Mouse (Mus musculus) adrenal gland, adult 8-10 months (tissue): ENCODE data around the gene Sema4b. TPM values are rescaled to one million over a fixed set of nuclear protein-coding genes. Genes with fewer than 3 reads are reported as not detected.

Experiments
- DNase-seq: peaks from one replicate; pipeline ENCODE4 v3.0.0; 2022
- total RNA-seq, 4 experiments: library from RNA; stranded (reverse); gene quantifications; 2 replicates each; pipeline ENCODE4 v1.2.4; 2022

Sema4b gene
- total RNA-seq, 4 experiments from 2014 or later, result 58.6 to 86.9 (median 67.8) TPM

- no peak for DNase-seq
Measured at GRCm38 (mm10) chr7:80198863-80199262, 12.2 kb downstream of the Sema4b start.

- DNase-seq, result no peak
Measured at GRCm38 (mm10) chr7:80199286-80199685, 12.6 kb downstream of the Sema4b start.

DNA sequence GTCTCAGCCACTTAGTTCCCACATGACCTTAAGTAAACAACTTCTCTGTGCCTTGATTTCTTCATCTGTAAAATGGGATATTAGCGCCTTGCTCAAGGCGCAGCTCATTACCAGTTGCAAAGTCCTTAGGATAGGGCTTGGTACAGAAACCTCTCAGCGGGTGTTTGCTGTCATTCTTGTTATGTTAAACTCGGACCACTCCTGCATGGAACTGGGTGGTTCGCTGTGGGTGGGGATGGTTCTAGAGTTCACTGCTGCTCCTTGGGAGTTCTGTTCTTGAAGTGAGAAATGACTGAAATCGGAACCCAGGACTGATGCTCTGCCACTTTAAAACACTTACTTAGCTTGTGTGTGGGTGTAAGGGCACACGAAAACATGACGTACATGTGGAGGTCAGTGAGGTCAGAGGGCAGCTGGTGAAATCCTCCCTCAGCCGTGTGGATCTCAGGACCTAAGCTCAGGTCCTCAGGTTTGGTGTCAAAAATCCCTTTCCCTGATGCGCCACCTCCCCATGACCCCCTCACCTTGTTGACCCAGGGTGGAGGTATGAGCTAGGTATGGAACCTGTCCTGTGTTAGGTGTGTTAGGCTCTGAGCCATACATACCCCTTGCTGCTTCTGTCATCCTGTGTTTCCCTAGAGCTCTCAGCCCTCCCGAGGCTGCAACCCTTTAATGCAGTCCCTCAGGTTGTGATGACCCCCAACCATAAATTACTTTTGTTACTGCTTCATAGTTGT is 13.4 kb downstream of the Sema4b start:
- DNase-seq, result no peak

DNA sequence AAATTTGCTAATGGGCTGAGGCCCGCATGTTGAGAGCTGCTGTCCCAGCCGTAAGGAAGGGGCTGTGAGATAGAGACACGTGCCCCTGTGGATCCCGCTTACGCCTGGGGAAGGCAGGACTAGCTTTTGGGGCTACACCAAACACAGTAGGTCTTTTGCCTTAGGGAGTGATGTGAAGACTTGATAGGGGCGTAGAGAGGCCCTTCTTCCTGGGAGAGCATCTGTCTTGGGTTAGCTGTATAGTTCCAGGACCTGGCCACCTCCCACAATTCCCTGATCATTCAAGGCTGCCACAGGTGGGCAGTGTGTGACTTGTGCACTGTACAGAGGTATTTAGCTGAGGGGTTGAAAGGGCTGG is 13.9 kb downstream of the Sema4b start:
- no peak for DNase-seq

- DNase-seq, result no peak
Measured at GRCm38 (mm10) chr7:80200963-80201539, 14.4 kb downstream of the Sema4b start.

DNA sequence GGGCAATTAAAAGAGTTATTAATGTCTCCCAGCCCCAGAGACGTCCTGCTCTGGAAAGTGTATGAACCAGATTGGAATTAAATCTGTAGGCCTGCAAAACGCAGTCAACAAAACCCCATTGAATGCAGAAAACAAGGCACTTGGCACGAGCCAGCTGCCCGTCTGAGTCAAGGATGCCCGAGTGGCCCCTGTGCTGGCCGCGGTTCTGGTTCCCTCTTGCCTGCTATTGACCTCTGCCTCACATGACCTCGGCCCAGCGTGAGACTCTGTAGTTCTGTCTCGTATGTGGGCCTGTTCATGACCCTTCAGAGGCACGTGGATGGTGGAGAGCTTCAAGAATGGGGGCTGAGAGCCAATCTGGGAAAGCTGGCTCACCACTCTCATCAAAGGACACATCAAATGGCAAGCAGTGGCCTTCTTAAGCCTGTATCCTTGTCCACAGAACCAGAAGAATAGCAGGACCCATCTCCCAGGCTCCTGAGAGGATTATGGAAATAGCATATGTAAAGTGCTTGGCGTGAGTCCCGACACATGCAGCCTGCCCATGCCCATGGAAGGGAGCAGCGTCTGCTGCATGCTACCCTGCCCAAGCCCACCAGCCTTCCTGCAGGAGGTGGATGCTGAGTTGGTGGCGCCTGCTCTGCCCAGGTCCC is 15.4 kb downstream of the Sema4b start:
- DNase-seq, result peak; percentile 72

DNA sequence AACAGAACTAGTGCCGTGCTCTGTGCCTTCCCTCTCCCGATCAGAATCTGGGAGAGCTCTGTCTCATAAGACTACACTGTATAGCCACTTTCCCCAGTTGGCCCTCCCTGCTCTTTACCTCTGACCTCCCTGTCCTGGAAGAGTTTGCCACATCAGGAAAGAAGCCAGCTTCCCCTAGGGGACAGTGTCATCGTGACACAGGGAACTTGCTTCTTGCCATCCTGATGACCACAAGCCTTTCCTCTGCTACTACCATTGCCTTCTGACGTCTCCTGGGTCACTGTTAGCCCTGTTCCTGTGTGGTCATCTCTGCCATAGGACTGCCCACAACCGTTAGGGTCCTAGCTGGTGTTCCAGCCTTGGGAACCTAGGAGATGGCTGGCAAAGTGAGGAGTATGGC is 16.3 kb downstream of the Sema4b start:
- DNase-seq, result no peak

DNA sequence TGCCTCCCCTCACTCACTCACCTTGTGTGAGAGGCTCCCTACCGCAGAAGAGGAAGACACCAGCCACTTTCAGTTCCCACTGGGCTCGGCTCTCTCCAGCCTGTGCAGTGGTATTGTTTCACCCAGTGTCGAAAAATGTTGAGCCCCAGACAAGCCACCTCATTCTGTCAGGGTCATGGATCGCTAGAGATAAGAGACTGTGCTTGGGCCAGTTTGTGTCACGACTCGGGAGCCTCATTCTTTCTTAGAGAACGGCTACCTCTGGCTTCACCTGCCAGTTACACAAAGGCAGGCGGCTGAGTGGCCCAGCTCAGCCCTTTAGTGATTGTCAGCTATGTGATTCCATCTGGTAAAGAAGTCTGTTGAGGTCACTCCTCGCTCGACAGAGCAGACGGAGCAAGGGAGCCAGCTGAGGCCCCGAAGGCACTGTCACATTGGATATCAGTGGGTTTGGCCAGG is 17.0 kb downstream of the Sema4b start:
- no peak for DNase-seq

- DNase-seq, result no peak
Measured at GRCm38 (mm10) chr7:80204362-80204761, 17.7 kb downstream of the Sema4b start.

DNA sequence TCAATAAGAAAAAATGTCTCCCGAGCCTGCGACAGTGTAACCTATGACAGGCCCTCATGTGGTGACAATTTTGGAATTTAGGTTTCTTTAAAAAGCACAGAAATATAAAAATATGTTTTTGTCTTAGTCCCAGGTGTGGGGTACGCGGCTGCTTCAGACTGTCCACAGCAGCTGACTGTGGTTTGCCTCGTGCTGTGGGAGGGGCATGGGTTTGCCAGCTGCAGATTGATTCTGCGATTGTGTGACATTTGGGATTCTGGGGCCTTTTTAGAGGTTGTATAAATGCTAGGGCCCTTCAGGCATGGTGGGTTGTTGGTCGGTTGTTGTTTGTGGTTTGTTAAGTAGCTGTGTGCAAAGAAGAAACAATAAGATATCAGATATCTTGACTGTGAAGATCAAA is 18.3 kb downstream of the Sema4b start:
- no peak for DNase-seq

- no peak for DNase-seq
Measured at GRCm38 (mm10) chr7:80205705-80206589, 19.3 kb downstream of the Sema4b start.

GRCm38 (mm10) chr7:80207314-80207731 is 20.7 kb downstream of the Sema4b start:
- DNase-seq, result peak; percentile 76

DNA sequence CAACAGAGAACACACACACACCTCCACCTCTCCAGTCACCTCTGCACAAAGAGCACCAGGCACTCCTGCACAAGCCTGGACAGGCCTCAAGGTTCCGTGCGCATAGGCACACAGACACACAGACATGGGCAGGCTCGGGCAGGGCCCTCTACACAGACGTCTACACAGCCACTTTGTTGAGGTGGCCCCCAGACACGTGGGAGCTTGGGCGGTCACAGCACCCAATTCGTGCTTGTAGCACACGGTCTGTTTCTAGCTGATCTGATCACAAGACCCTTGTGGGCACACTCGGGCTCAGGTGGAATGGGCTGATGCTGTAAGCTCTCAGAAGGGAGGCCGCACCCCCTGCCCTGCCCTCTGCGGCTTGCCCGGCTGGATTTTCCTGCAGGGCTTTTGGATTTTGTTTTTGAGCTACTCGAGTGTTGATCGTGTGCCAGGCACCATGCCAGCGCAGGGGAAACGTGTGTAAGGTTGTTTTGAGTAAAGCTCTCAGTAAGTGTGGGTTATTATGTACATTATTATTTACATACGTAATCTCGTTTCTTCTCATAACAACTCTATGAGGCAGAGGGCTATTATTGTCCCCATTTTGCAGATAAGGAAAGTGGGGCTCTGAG is 21.5 kb downstream of the Sema4b start:
- no peak for DNase-seq

DNA sequence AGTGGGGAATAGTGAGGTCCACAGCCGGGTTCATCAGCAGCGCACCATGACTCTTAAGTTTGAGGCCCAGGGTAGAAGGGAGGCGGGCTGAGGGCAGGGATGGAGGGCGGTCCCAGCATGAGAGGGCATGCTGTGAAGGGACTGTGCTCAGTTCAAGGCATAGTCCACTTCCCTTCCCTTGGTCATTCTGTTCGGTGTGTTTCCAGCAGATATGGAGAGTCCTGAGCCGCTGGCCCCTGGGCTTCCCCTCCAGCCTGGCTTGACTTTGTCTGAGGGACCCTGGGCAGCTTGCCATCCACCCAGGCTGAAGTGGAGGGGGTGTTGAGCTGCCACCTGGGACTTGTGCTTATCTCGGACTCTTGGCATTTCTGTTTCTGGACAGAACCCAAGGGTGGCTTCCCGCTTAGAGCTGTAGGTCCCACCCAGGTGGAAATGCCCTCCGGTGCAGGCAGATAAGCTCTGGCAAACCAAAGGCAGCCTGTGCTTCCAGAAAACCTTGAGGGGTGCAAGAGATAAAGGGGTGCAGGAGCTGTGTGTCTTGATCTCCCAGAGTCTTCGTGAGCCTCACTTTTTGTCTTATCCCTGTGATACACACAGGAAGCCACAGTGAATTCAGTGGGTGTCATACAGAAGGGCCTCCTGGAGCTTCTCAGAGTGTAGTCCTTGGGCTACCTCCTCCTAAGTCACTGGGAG is 22.2 kb downstream of the Sema4b start:
- no peak for DNase-seq

DNA sequence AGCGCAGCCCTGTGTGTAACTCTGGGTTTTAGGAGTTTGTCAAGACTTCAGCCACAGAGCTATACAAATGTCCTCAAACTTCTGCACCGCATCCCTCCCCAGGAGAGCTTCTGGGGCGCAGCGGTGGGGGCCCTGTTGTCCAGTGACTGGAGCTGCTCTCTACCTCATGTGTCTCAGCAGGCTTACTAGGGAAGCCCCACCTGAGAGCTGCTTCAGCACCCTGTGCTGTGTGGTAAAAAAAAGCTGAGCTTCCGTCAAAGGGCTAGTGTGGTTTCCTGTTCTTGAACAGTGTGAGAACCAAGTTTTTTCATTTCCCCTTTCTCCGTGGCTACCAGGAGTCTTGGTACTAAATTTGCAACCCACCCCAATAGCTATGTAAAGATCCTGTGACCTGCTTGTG is 23.0 kb downstream of the Sema4b start:
- DNase-seq, result no peak

GRCm38 (mm10) chr7:80210982-80211381 is 24.3 kb downstream of the Sema4b start:
- no peak for DNase-seq

DNA sequence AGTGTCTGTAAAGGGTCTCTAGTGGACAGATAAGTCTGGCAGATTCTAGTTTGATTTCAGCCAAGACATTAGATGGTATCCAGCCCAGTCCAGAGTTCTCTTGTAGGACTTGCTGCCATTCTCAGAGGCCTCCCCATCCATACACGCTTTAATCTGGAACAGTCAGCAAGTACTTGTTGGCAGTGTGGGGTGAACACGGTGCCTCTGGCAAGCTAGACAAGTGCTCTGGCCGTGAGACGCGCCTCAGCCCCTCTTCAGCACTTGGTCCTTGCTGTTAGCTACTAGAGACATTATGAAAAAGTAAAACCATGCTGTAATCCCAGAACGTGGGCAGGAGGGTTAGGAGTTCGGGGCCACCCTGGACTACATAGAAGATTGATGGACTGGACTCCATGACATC is 27.0 kb downstream of the Sema4b start:
- DNase-seq, result no peak

DNA sequence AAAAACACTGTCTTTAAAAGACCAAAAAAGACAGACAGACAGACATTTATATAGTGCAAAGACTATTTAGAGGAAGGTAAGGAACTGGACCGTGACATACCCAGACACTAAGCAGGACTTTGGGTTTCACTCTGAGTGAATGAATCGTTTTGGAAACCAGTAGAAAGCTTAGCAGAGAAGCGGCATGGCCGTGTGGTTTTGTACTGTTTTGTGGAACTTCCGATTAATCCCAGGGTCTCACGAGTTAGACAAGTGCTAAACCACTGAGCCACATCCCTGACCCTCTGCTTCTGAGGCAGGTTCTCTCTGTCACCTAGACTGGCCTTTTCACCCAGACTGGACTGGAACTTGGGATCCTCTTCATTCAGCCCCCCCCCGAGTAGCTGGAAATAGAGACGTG is 27.8 kb downstream of the Sema4b start:
- no peak for DNase-seq

DNA sequence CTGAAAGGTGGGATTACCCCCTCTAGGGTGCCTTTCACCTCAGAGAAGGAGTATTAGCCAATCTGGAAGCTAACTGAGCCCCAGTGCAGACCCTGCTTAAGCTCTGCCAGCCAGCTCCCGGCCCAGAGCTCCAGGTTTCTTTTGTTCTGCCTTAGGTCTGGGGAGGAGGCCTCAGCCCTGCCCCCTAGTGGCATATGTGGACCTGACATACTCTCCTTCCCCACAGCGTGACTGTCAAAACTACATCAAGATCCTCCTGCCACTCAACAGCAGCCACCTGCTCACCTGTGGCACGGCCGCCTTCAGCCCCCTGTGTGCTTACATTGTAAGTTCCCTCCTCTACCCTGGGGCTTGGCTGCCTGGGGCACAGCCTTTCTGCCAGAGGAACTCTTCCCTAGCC is 28.8 kb downstream of the Sema4b start:
- DNase-seq, result no peak

DNA sequence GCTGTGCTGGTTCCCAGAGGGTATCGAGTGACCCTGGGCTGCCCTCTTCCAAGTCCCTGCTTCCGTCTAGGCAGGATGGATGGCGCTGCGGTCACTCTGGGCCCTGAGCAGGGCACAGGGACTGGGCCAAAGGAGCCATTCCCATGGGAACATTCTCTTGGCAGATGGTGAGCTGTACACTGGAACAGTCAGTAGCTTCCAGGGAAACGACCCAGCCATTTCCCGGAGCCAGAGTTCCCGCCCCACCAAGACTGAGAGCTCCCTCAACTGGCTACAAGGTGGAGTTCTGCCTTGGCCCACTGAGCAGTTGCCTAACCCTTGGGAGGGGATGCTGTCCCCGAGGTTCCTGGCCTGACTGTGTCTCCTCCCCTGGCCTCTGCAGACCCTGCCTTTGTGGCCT is 29.9 kb downstream of the Sema4b start:
- DNase-seq, result no peak

GRCm38 (mm10) chr7:80218666-80219065 is 32.0 kb downstream of the Sema4b start:
- DNase-seq, result peak; percentile 65
